Mouse (Mus musculus): ENCODE measurements around the gene Napepld.

GRCm38 (mm10) chr5:21729107-21729506 is 27.9 kb upstream of the Napepld start:
- TF ChIP-seq CTCF (IDR thresholded peaks at IDR 0.05; ENCODE audit: borderline replicate concordance, extremely low read depth, insufficient read depth, insufficient read length): no peak
- TF ChIP-seq POLR2A (IDR thresholded peaks at IDR 0.05; ENCODE audit: borderline replicate concordance, extremely low read depth, insufficient read depth, insufficient read length, poor library complexity, severe bottlenecking): no peak

All from brain, embryonic 14.5 days (tissue).